Mouse (Mus musculus): ENCODE data around the gene Isyna1.

The Isyna1 gene

GRCm38 (mm10) chr8:70618888-70619334 is 24.7 kb downstream of the Isyna1 start:
- in situ Hi-C loops (cut with MboI; ENCODE audit: low sequenced_read_pairs): no loop called here

DNA sequence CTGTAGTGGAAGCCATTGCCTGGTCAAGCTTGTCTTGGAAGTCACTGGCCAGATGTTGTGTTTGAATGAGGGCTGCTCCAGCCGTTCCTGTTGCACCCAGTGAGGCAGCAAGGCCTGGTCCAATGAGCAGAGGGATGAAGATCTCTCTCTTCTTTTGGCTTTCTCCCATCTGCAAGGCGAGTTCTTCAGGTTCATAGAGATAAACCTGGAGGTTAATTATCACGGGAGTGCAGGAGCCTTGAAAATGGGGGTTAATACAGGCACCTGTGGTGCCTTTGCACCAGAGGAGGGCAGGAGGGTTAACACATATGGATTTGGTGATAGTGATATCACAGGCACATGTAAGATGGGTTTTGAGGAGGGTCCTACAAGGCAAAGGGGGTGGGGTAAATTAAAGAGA is 28.0 kb downstream of the Isyna1 start:
- in situ Hi-C loops (cut with MboI; ENCODE audit: low sequenced_read_pairs): no loop called here

DNA sequence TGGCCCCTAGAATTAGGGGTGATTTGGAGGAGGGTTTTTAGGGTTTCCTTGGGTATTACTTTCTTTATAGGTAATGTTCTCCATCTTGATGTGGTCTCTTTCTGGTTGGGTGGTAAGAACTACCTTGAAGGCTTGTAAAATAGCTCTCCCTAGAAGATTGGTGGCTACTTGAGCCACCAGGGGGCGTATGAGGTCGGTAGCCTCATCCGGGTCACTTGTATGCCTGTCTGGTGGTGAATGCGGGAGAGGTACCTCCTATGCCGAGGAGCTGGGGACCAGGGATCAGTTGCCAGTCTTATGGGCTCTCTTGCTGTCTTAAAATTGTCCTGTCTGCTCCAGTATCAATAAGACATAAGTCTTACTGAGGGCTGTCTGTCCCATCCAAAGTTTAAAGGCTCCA is 30.9 kb downstream of the Isyna1 start:
- in situ Hi-C loops (cut with MboI; ENCODE audit: low sequenced_read_pairs): no loop called here

GRCm38 (mm10) chr8:70627041-70627440 is 32.9 kb downstream of the Isyna1 start:
- in situ Hi-C loops (cut with MboI; ENCODE audit: low sequenced_read_pairs): no loop called here

GRCm38 (mm10) chr8:70628986-70629490 is 34.9 kb downstream of the Isyna1 start:
- in situ Hi-C loops (cut with MboI; ENCODE audit: low sequenced_read_pairs): no loop called here

GRCm38 (mm10) chr8:70629574-70630531 is 35.7 kb downstream of the Isyna1 start:
- in situ Hi-C loops (cut with MboI; ENCODE audit: low sequenced_read_pairs): no loop called here

GRCm38 (mm10) chr8:70630532-70631381 is 36.6 kb downstream of the Isyna1 start:
- in situ Hi-C loops (cut with MboI; ENCODE audit: low sequenced_read_pairs): no loop called here

DNA sequence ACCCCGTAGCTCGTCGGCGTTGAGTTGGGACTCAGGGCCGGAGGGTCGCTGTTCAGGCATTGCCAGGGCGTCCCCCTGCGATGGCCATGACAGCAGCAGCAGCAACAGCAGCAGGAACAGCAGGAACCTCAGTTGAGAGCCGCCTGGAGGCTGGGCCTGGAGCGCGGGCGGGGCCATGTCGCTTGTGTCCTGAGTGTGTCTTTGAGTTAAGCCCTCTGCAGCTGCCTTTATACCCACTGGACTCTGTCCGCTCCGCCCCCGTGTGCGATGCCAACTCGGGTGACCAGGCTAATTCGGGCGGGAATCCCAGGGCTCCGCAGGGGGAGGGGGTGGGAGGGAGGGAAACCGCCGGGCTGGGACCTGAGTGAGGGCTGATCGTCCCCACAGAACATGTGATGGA is 37.3 kb downstream of the Isyna1 start:
- in situ Hi-C loops (cut with MboI; ENCODE audit: low sequenced_read_pairs): no loop called here

DNA sequence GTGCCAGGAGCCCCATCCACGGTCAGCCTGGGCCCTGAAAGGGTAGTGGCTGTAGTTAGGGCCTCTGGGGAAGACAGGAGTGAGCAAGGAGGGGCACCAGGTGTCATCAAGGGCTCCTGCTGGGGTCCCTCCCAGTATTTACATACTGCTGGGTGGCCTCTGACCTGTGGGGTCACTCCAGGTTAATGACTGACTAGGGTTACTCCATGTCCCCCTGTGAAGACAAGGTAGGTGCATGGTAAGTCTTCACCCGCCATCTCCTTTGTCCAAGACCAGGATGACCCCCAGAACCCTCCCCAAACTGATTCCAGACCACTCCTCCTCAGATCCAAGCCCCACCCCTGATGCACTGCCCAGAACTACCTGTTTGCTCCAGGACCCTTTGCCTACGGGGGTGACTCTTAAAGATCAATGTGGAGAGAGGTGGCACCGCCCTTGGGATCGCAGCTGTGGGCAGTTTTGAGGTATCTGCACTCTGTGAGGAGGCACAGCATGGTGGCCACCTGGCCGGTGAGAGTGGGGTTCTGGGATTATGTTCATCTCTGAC is 38.2 kb downstream of the Isyna1 start, which contains the start of gene Gdf15:
Gene Gdf15, minus strand, starts transcription at position 111 of the 547 bp plus-strand sequence.
- in situ Hi-C loops (cut with MboI; ENCODE audit: low sequenced_read_pairs): no loop called here

DNA sequence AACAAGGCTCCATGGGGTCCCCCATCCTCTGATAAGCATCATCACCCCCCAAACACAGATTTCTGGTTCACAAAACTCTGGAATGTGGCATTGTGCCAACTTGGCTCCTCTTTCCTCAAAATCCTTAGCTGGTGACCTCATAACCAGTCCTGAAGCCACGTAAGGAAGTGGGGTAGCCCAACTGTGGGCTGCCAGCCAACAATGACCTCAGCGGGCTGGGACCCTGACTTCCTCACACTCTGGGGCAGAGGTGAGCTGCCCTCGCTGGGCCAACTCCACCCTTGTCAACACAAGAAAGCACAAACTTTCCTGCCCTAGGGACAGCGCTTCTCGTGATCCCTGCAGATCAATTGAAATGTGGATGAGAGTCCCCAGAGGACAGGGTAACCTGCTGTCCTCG is 39.9 kb downstream of the Isyna1 start:
- in situ Hi-C loops (cut with MboI; ENCODE audit: low sequenced_read_pairs): no loop called here

DNA sequence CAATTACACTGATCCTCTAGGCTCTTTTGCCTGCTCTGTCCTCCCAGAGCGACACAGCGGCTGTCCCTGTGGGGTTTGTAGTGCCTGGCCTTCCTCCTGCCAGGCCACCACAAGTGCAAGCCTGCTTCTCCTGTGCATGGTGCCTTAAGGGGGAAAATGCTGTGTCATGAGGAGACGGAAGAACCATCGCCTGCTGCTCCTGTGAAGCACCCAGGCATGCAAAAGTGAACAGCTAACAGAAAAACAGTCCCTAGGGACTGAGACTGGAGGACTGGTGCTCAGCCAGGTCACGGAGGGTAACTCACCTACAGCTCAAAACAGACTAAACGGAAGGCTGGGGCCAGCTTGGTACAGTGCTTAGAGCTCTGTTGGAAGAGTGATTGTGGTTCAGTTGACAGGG is 41.4 kb downstream of the Isyna1 start:
- in situ Hi-C loops (cut with MboI; ENCODE audit: low sequenced_read_pairs): no loop called here

- in situ Hi-C loops (cut with MboI; ENCODE audit: low sequenced_read_pairs): no loop called here
Observed at GRCm38 (mm10) chr8:70636838-70637237, 42.7 kb downstream of the Isyna1 start.

DNA sequence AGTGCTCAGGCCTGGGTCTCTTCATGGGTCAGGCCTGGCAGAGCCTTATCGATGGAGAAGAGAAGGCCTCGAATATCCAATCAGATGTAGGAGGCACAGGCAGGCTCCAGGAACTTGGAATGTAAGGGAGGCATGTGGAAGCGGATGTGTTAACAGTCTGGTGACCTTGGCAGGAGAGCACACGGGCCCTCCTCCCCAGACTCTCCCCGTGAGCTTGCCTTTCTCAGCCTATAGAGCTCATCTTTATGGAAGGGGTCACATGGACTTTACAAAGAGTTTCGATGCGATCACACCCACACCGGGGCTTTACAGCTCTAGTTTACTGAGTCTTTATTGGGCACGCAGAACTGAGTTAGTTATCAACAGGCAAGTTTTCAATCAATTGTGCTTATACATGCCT is 44.6 kb downstream of the Isyna1 start:
- in situ Hi-C loops (cut with MboI; ENCODE audit: low sequenced_read_pairs): no loop called here

DNA sequence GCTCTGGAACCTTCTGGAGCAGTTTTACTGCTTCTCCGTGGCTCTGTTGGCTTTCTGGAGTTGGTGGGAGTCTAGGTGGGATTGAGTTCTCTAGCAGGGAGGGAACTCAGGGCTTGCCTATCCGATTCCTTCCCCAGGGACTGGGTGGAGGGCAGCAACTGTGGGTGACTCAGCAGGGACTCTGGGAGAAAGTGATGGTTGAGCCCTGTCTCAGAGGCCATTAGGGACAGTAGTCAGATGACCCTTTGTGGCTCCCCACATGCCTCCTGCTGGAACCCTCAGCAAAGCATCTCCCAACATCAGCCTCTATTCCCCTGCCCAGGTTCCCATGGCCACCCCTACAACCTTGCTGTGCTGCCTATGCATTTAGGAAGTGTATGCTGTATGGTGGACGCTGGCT is 48.8 kb downstream of the Isyna1 start:
- in situ Hi-C loops (cut with MboI; ENCODE audit: low sequenced_read_pairs): no loop called here

DNA sequence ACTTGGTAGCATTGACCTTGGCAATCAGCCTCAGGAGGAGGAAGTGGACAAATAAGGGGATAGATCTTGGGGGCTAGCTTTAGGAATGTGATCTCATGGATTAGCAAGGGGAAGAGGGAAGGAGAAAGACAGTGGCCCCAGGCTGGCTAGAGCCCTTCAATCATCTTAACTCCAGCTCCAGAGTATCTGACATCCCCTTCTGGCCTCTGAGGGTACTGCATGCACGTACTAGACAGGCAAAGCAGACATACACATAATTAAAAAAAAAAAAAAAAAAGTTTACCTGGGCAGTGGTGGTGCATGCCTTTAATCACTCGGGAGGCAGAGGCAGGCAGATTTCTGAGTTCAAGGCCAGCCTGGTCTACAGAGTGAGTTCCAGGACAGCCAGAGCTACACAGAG is 49.9 kb downstream of the Isyna1 start:
- in situ Hi-C loops (cut with MboI; ENCODE audit: low sequenced_read_pairs): no loop called here

- in situ Hi-C loops (cut with MboI; ENCODE audit: low sequenced_read_pairs): no loop called here
Observed at GRCm38 (mm10) chr8:70645501-70646224, 51.5 kb downstream of the Isyna1 start.

DNA sequence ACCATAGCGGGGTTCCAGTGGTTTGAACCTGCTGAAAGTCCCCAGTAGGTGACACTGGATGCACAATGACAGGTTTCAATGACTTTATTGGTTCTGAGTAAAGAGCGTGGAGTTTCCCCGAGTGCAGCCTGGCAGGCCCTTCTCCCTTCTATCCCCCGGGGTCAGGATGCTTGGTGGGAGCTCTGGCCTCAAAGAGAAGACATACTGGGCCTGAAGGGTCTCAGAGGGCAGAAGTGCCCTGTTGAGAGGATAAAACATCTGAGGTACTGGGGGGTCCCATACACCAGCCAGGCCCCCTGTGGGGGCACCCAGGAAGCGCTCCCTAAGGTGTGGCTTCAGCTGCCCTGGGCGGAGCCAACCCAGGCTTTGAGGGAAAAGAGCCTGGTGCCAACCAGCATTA is 52.2 kb downstream of the Isyna1 start:
- in situ Hi-C loops (cut with MboI; ENCODE audit: low sequenced_read_pairs): no loop called here

DNA sequence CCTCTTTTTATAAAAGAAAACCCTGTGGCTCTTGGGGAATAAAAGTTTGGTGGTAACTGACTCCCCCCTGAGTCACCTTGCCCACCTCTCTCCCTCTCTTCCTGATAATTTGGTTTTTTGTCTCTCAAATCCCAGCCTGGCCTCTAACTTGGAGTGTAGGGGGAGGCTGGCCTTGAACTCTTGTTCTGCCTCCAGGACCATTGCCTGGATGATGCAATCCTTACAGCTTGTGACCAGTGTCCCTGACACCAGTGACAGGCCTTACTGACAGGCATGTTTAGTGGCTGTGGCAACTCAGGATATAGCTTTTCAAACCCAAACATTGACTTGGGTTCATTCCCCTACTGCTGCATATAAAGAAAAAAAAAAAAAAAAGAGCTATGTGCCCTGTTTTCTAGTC is 52.6 kb downstream of the Isyna1 start:
- in situ Hi-C loops (cut with MboI; ENCODE audit: low sequenced_read_pairs): no loop called here
